Comparison of ENCODE assay signal across 27 mouse cellular contexts in genomic region chr17:7887071-7887815, GRCm38 (mm10). TPM values are rescaled to one million over a fixed set of nuclear protein-coding genes. Genes with fewer than 3 reads are reported as not detected.
DNase-seq lines count a peak whose midpoint lies in the region; ATAC-seq lines count a peak whose summit lies in the region.
"Had no signal": no experiment of that assay in that cellular context is flagged by ENCODE, and none has a peak within 500 bp of the region (broad histone marks: within the 10 kb centered on the region; RNA-seq: fewer than 3 reads in every experiment).

No protein-coding gene starts in this region.

- H3K27me3 ChIP-seq in liver, embryonic 16.5 days (ENCODE audit: control insufficient read depth, insufficient read depth, low read depth, low read length), result no peaks in the 10 kb centered on the region
- H3K27me3 ChIP-seq: embryonic facial prominence, embryonic 13.5 days; forebrain, embryonic 12.5 days; forebrain, embryonic 15.5 days; hindbrain, embryonic 13.5 days had no signal

- no peaks in the 10 kb centered on the region; the same call in 1 of the 2 replicates for H3K4me1 ChIP-seq in liver, embryonic 16.5 days (ENCODE audit: control insufficient read depth, low read depth, low read length)
- H3K4me1 ChIP-seq: embryonic facial prominence, embryonic 10.5 days; embryonic facial prominence, embryonic 13.5 days; forebrain, embryonic 15.5 days; hindbrain, embryonic 10.5 days; hindbrain, embryonic 13.5 days had no signal

- H3K9ac ChIP-seq in liver, embryonic 16.5 days (ENCODE audit: low read depth, low read length), result no peak overlapping the region
- H3K9ac ChIP-seq: embryonic facial prominence, embryonic 13.5 days; forebrain, embryonic 12.5 days; forebrain, embryonic 15.5 days; hindbrain, embryonic 13.5 days had no signal

- no peak overlapping the region for H3K4me2 ChIP-seq in liver, embryonic 16.5 days (ENCODE audit: low read depth, low read length)
- H3K4me2 ChIP-seq: embryonic facial prominence, embryonic 13.5 days; forebrain, embryonic 12.5 days; forebrain, embryonic 15.5 days; heart, embryonic 11.5 days; hindbrain, embryonic 13.5 days had no signal

- DNase-seq in heart, postnatal 4 days, result peak; percentile 2
- no peak for DNase-seq in heart, postnatal 36 days
- no peak for DNase-seq in liver
- DNase-seq in urinary bladder, postnatal 14 days (ENCODE audit: low spot score), result peak; percentile 1
- no peak for DNase-seq in urinary bladder, adult 18-20 months (ENCODE audit: low spot score in 2 of 2)
- no peak for DNase-seq in gastrocnemius, postnatal 36 days
- DNase-seq: adrenal gland, adult 2 months; adrenal gland, postnatal 14 days; cerebellum, adult 11 months; cerebellum, adult 2 months; cerebellum, postnatal 10 days; cerebellum, postnatal 36 days; embryo, embryonic 11 days; gastrocnemius, postnatal 10 days had no signal

- H3K9me3 ChIP-seq in liver, embryonic 16.5 days (replicated peaks; ENCODE audit: control insufficient read depth, low read length), result no peaks in the 10 kb centered on the region
- H3K9me3 ChIP-seq: embryonic facial prominence, embryonic 10.5 days; embryonic facial prominence, embryonic 13.5 days; forebrain, embryonic 12.5 days; forebrain, embryonic 15.5 days; hindbrain, embryonic 10.5 days; hindbrain, embryonic 13.5 days had no signal

- no peaks in the 10 kb centered on the region for H3K36me3 ChIP-seq in liver, embryonic 16.5 days (ENCODE audit: control insufficient read depth, insufficient read depth)
- H3K36me3 ChIP-seq: embryonic facial prominence, embryonic 10.5 days; embryonic facial prominence, embryonic 13.5 days; forebrain, embryonic 12.5 days; forebrain, embryonic 15.5 days; hindbrain, embryonic 10.5 days; hindbrain, embryonic 13.5 days had no signal

- intact Hi-C loops in heart, postnatal 36 days (cut with DNase I), result no loop called here
- intact Hi-C loops in gastrocnemius, postnatal 36 days (cut with DNase I), result no loop called here

- no peak overlapping the region for H3K27ac ChIP-seq in liver, embryonic 16.5 days (ENCODE audit: low read length)
- H3K27ac ChIP-seq: embryonic facial prominence, embryonic 10.5 days; embryonic facial prominence, embryonic 13.5 days; forebrain, embryonic 12.5 days; forebrain, embryonic 15.5 days; heart, adult 2 months; hindbrain, embryonic 10.5 days; hindbrain, embryonic 13.5 days had no signal

- H3K4me3 ChIP-seq in liver, embryonic 16.5 days (ENCODE audit: low read depth, low read length), result no peak overlapping the region
- H3K4me3 ChIP-seq: embryonic facial prominence, embryonic 10.5 days; embryonic facial prominence, embryonic 13.5 days; erythroblast, embryonic 14.5 days; forebrain, embryonic 12.5 days; forebrain, embryonic 15.5 days; heart, adult 2 months; hindbrain, embryonic 10.5 days; hindbrain, embryonic 13.5 days had no signal

- WGBS in liver, embryonic 16.5 days (ENCODE audit: insufficient replicate concordance), result 61% methylated on average over 20 of the region's 20 CpGs

- peak; percentile 41; the same call in 1 of the 2 replicates for ATAC-seq in liver, embryonic 16.5 days (ENCODE audit: low read depth)
- peak; percentile 47; the same call in 1 of the 2 replicates for ATAC-seq in megakaryocyte progenitor cell, adult 5-6 weeks (replicated peaks; ENCODE audit: poor library complexity)
- ATAC-seq: CD4-positive, CD25-positive, alpha-beta regulatory T cell, adult 4 months; forebrain, embryonic 15.5 days; hindbrain, embryonic 16.5 days had no signal

RNA-seq across cellular contexts. Expression of gene Tagap, which starts 38.6 kb away (rescaled TPM):
- total RNA-seq in heart, postnatal 4 days (2021), result 1 to 10 TPM; 1.9 to 2.5 TPM
- total RNA-seq in heart, postnatal 36 days (2021), result 1 to 10 TPM; 2.3 to 3.3 TPM
- polyA plus RNA-seq in liver, embryonic 16.5 days (2015; fragmentation: Nextera tagmentation; extraction: Ambion mirVana), result 2.4 and 2.7 TPM in 2 replicates
- 24.1 and 30.4 TPM in 2 replicates for total RNA-seq in megakaryocyte progenitor cell, adult 5-6 weeks (2015)
- 16.3 and 26.6 TPM in 2 replicates for total RNA-seq in megakaryocyte progenitor cell, adult 5-6 weeks (2017)
- total RNA-seq in gastrocnemius, postnatal 36 days (2021), result 1 to 10 TPM; 1.9 to 2.2 TPM
- polyA plus RNA-seq: erythroblast, embryonic 14.5 days had no signal

RNA-seq across cellular contexts. Expression of gene Rsph3a, which starts 58.2 kb away (rescaled TPM):
- total RNA-seq in heart, postnatal 4 days (2021), result 10 to 100 TPM; 41.3 to 44.9 TPM
- 10 to 100 TPM; 32.1 to 41.9 TPM for total RNA-seq in heart, postnatal 36 days (2021)
- polyA plus RNA-seq in liver, embryonic 16.5 days (2015; fragmentation: Nextera tagmentation; extraction: Ambion mirVana), result 14.0 and 14.3 TPM in 2 replicates
- total RNA-seq in megakaryocyte progenitor cell, adult 5-6 weeks (2015), result 33.0 and 46.8 TPM in 2 replicates
- total RNA-seq in megakaryocyte progenitor cell, adult 5-6 weeks (2017), result 31.1 and 37.6 TPM in 2 replicates
- 10 to 100 TPM; 16.0 to 23.1 TPM for total RNA-seq in gastrocnemius, postnatal 36 days (2021)

Comparison
In these comparisons a context has a peak if more than half of its experiments do, and no peak if none do; other contexts are left out.
1. DNase-seq: peak in heart, postnatal 4 days (single experiment) and urinary bladder, postnatal 14 days (single experiment); none in heart, postnatal 36 days (0 of 2), liver (single experiment), urinary bladder, adult 18-20 months (0 of 2) and gastrocnemius, postnatal 36 days (0 of 2).
2. RNA of gene Tagap, which starts 38.6 kb away (total RNA-seq): 16.3 to 30.4 TPM in megakaryocyte progenitor cell, adult 5-6 weeks; 2.3 to 3.3 TPM in heart, postnatal 36 days, 1.9 to 2.5 TPM in heart, postnatal 4 days and 1.9 to 2.2 TPM in gastrocnemius, postnatal 36 days; every median in the first group is over 4 times any median in the second.